ENCODE assay signal across 12 mouse cellular contexts in genomic region chr8:24228148-24228547, GRCm38 (mm10).
DNase-seq lines count a peak whose midpoint lies in the region; ATAC-seq and TF ChIP-seq lines count a peak whose summit lies in the region.
"Had no signal": no experiment of that assay in that cellular context is flagged by ENCODE, and none has a peak within 500 bp of the region (broad histone marks: within the 10 kb centered on the region; RNA-seq: fewer than 3 reads in every experiment).

No protein-coding gene starts in this region.

- H3K9ac ChIP-seq in forebrain, embryonic 15.5 days (replicated peaks): no peak overlapping the region
- H3K9ac ChIP-seq in forebrain, embryonic 13.5 days: no peak overlapping the region
- no peak overlapping the region for H3K9ac ChIP-seq in midbrain, embryonic 14.5 days (replicated peaks; ENCODE audit: low read length)
- no peak overlapping the region for H3K9ac ChIP-seq in lung, postnatal 0 days (replicated peaks; ENCODE audit: low read depth)
- H3K9ac ChIP-seq: liver, embryonic 15.5 days; neural tube, embryonic 13.5 days had no signal

- H3K36me3 ChIP-seq in forebrain, embryonic 15.5 days: no peaks in the 10 kb centered on the region
- no peaks in the 10 kb centered on the region for H3K36me3 ChIP-seq in forebrain, embryonic 13.5 days (ENCODE audit: poor library complexity, severe bottlenecking)
- no peaks in the 10 kb centered on the region for H3K36me3 ChIP-seq in midbrain, embryonic 10.5 days
- no peaks in the 10 kb centered on the region for H3K36me3 ChIP-seq in midbrain, embryonic 14.5 days (ENCODE audit: control insufficient read depth, insufficient read depth, low read length)
- H3K36me3 ChIP-seq in lung, postnatal 0 days (ENCODE audit: insufficient read depth, low read length): no peaks in the 10 kb centered on the region
- H3K36me3 ChIP-seq: liver, embryonic 15.5 days; neural tube, embryonic 13.5 days had no signal

- TF ChIP-seq EP300 in lung, postnatal 0 days (IDR thresholded peaks at IDR 0.05): no peak

- TF ChIP-seq CTCF in lung, postnatal 0 days (IDR thresholded peaks at IDR 0.05): no peak

- peak; percentile 69 for ATAC-seq in forebrain, embryonic 15.5 days (replicated peaks)
- no peak for ATAC-seq in forebrain, embryonic 13.5 days
- no peak for ATAC-seq in midbrain, embryonic 14.5 days (ENCODE audit: low FRiP score, low TSS enrichment)
- ATAC-seq in lung, postnatal 0 days: no peak

- no peaks in the 10 kb centered on the region for H3K4me1 ChIP-seq in forebrain, embryonic 15.5 days
- no peaks in the 10 kb centered on the region for H3K4me1 ChIP-seq in forebrain, embryonic 13.5 days
- no peaks in the 10 kb centered on the region for H3K4me1 ChIP-seq in midbrain, embryonic 10.5 days
- H3K4me1 ChIP-seq in midbrain, embryonic 14.5 days (ENCODE audit: control insufficient read depth, insufficient read depth, low read length): no peaks in the 10 kb centered on the region
- no peaks in the 10 kb centered on the region for H3K4me1 ChIP-seq in lung, postnatal 0 days (ENCODE audit: insufficient read depth, low read depth, low read length)
- H3K4me1 ChIP-seq: liver, embryonic 15.5 days; neural tube, embryonic 13.5 days had no signal

- no peaks in the 10 kb centered on the region for H3K9me3 ChIP-seq in forebrain, embryonic 15.5 days
- no peaks in the 10 kb centered on the region for H3K9me3 ChIP-seq in forebrain, embryonic 13.5 days (replicated peaks)
- H3K9me3 ChIP-seq in midbrain, embryonic 10.5 days (replicated peaks): no peaks in the 10 kb centered on the region
- H3K9me3 ChIP-seq in midbrain, embryonic 14.5 days (ENCODE audit: control insufficient read depth, low read length): no peaks in the 10 kb centered on the region
- H3K9me3 ChIP-seq in lung, postnatal 0 days (ENCODE audit: low read length): no peaks in the 10 kb centered on the region
- H3K9me3 ChIP-seq: liver, embryonic 15.5 days; neural tube, embryonic 13.5 days had no signal

- DNase-seq in midbrain, embryonic 10.5 days (ENCODE audit: low spot score): no peak
- DNase-seq in midbrain, embryonic 14.5 days: no peak
- peak; percentile 46 to 84 for DNase-seq in left cerebral cortex, adult 8-10 months (ENCODE audit: low spot score in 2 of 2)
- peak; percentile 89 for DNase-seq in telencephalon, adult 2 months (ENCODE audit: low read depth, low spot score)
- DNase-seq in lung, postnatal 0 days (ENCODE audit: low spot score): no peak
- DNase-seq in thymus, postnatal 36 days: no peak
- DNase-seq: gastrocnemius, postnatal 25 days; thymus, postnatal 4 days had no signal

- H3K4me3 ChIP-seq in forebrain, embryonic 15.5 days: no peak overlapping the region
- H3K4me3 ChIP-seq in forebrain, embryonic 13.5 days: no peak overlapping the region
- no peak overlapping the region for H3K4me3 ChIP-seq in midbrain, embryonic 10.5 days
- no peak overlapping the region for H3K4me3 ChIP-seq in midbrain, embryonic 14.5 days (replicated peaks; ENCODE audit: low read depth, low read length)
- no peak overlapping the region for H3K4me3 ChIP-seq in lung, postnatal 0 days (ENCODE audit: low read depth, low read length)
- H3K4me3 ChIP-seq: liver, embryonic 15.5 days; neural tube, embryonic 13.5 days had no signal

- H3K27ac ChIP-seq in forebrain, embryonic 15.5 days (replicated peaks): no peak overlapping the region
- H3K27ac ChIP-seq in forebrain, embryonic 13.5 days: no peak overlapping the region
- 0 out of 2 replicates have a peak overlapping the region, but pooled peaks have one; percentile 19 for H3K27ac ChIP-seq in midbrain, embryonic 10.5 days (replicated peaks)
- no peak overlapping the region for H3K27ac ChIP-seq in midbrain, embryonic 14.5 days (replicated peaks; ENCODE audit: low read depth, low read length)
- H3K27ac ChIP-seq in lung, postnatal 0 days (ENCODE audit: low read length): no peak overlapping the region
- H3K27ac ChIP-seq: liver, embryonic 15.5 days; neural tube, embryonic 13.5 days had no signal

- WGBS in forebrain, embryonic 15.5 days: 45% methylated on average over 1 of the region's 1 CpGs
- WGBS in forebrain, embryonic 13.5 days: 72% methylated on average over 1 of the region's 1 CpGs
- WGBS in midbrain, embryonic 10.5 days: 82% methylated on average over 1 of the region's 1 CpGs
- 69% methylated on average over 1 of the region's 1 CpGs for WGBS in midbrain, embryonic 14.5 days
- 42% methylated on average over 1 of the region's 1 CpGs for WGBS in lung, postnatal 0 days

- H3K27me3 ChIP-seq in forebrain, embryonic 15.5 days: no peaks in the 10 kb centered on the region
- no peaks in the 10 kb centered on the region for H3K27me3 ChIP-seq in forebrain, embryonic 13.5 days
- H3K27me3 ChIP-seq in midbrain, embryonic 10.5 days (ENCODE audit: low read depth, poor library complexity, severe bottlenecking): no peaks in the 10 kb centered on the region
- no peaks in the 10 kb centered on the region for H3K27me3 ChIP-seq in midbrain, embryonic 14.5 days (ENCODE audit: control insufficient read depth, insufficient read depth, low read length)
- no peaks in the 10 kb centered on the region for H3K27me3 ChIP-seq in lung, postnatal 0 days (replicated peaks; ENCODE audit: insufficient read depth, low read length)
- H3K27me3 ChIP-seq: liver, embryonic 15.5 days; neural tube, embryonic 13.5 days had no signal

- H3K4me2 ChIP-seq in forebrain, embryonic 15.5 days (replicated peaks): no peak overlapping the region
- H3K4me2 ChIP-seq in forebrain, embryonic 13.5 days: no peak overlapping the region
- no peak overlapping the region for H3K4me2 ChIP-seq in midbrain, embryonic 14.5 days (ENCODE audit: low read length)
- H3K4me2 ChIP-seq in lung, postnatal 0 days (replicated peaks; ENCODE audit: low read depth, low read length): no peak overlapping the region
- H3K4me2 ChIP-seq: liver, embryonic 15.5 days; neural tube, embryonic 13.5 days had no signal

Comparison
In these comparisons a context has a peak if more than half of its experiments do, and no peak if none do; other contexts are left out.
1. DNase-seq: peak in left cerebral cortex, adult 8-10 months (2 of 2) and telencephalon, adult 2 months (single experiment); none in midbrain, embryonic 10.5 days (single experiment), midbrain, embryonic 14.5 days (single experiment), lung, postnatal 0 days (single experiment) and thymus, postnatal 36 days (0 of 2).